Comparison of ENCODE assay signal across 12 mouse cellular contexts in genomic region chr9:69010886-69011285, GRCm38 (mm10).
DNase-seq lines count a peak whose midpoint lies in the region; ATAC-seq lines count a peak whose summit lies in the region.
"Had no signal": no experiment of that assay in that cellular context is flagged by ENCODE, and none has a peak within 500 bp of the region (broad histone marks: within the 10 kb centered on the region; RNA-seq: fewer than 3 reads in every experiment).

No protein-coding gene starts in this region.

- H3K9ac ChIP-seq in midbrain, embryonic 11.5 days (ENCODE audit: low read length) = no peak overlapping the region
- H3K9ac ChIP-seq: hindbrain, embryonic 15.5 days had no signal

- H3K4me3 ChIP-seq in midbrain, embryonic 11.5 days (ENCODE audit: low read depth, low read length) = no peak overlapping the region
- H3K4me3 ChIP-seq: hindbrain, embryonic 15.5 days had no signal

- 84% methylated on average over 5 of the region's 5 CpGs for WGBS in midbrain, embryonic 11.5 days

- H3K4me1 ChIP-seq in midbrain, embryonic 11.5 days (ENCODE audit: control insufficient read depth, insufficient read depth, low read length) = no peaks in the 10 kb centered on the region
- H3K4me1 ChIP-seq: hindbrain, embryonic 15.5 days had no signal

- no peak overlapping the region for H3K4me2 ChIP-seq in midbrain, embryonic 11.5 days
- H3K4me2 ChIP-seq: hindbrain, embryonic 15.5 days had no signal

- H3K27ac ChIP-seq in midbrain, embryonic 11.5 days (ENCODE audit: low read depth, low read length) = no peak overlapping the region
- H3K27ac ChIP-seq: hindbrain, embryonic 15.5 days had no signal

- no peaks in the 10 kb centered on the region for H3K27me3 ChIP-seq in midbrain, embryonic 11.5 days (ENCODE audit: control insufficient read depth, insufficient read depth, low read length)
- H3K27me3 ChIP-seq: hindbrain, embryonic 15.5 days had no signal

- peak; percentile 39 to 41 for DNase-seq in kidney, adult 8-10 months
- no peak for DNase-seq in kidney, postnatal 4 days
- DNase-seq in adrenal gland, postnatal 36 days = peak; percentile 77 to 79
- DNase-seq in gastrocnemius, postnatal 14 days = peak; percentile 34
- DNase-seq in lung, postnatal 25 days (ENCODE audit: low spot score) = peak; percentile 59
- DNase-seq in left cerebral cortex, adult 11 months (ENCODE audit: low spot score) = no peak
- no peak for DNase-seq in frontal cortex, postnatal 10 days (ENCODE audit: low spot score in 2 of 2)
- no peak for DNase-seq in midbrain, embryonic 11.5 days (ENCODE audit: low spot score, missing footprints)
- DNase-seq: layer of hippocampus, postnatal 36 days; right cerebral cortex, adult 18-20 months; thymus, postnatal 14 days had no signal

- H3K36me3 ChIP-seq in midbrain, embryonic 11.5 days (ENCODE audit: control insufficient read depth, insufficient read depth, low read length) = no peaks in the 10 kb centered on the region
- H3K36me3 ChIP-seq: hindbrain, embryonic 15.5 days had no signal

- intact Hi-C loops in gastrocnemius, postnatal 14 days (cut with DNase I; ENCODE audit: low total_unique reads) = no loop called here

- ATAC-seq in midbrain, embryonic 11.5 days (ENCODE audit: low FRiP score) = no peak

- H3K9me3 ChIP-seq in midbrain, embryonic 11.5 days (ENCODE audit: control insufficient read depth, low read length) = no peaks in the 10 kb centered on the region
- H3K9me3 ChIP-seq: hindbrain, embryonic 15.5 days had no signal

Comparison
In these comparisons a context has a peak if more than half of its experiments do, and no peak if none do; other contexts are left out.
1. DNase-seq: peak in kidney, adult 8-10 months (2 of 2), adrenal gland, postnatal 36 days (2 of 2), gastrocnemius, postnatal 14 days (single experiment) and lung, postnatal 25 days (single experiment); none in kidney, postnatal 4 days (0 of 2), left cerebral cortex, adult 11 months (single experiment), frontal cortex, postnatal 10 days (0 of 2) and midbrain, embryonic 11.5 days (single experiment).